Mouse (Mus musculus) ovary, postnatal 10 days (tissue): ENCODE measurements around the gene Zic1.

Source experiments
- DNase-seq: peaks from one replicate; pipeline ENCODE4 v3.0.0; 2022; ENCODE audit warnings: low spot score

Gene Zic1

GRCm38 (mm10) chr9:91366999-91367811, 1.6 kb upstream of the Zic1 start:
- DNase-seq = no peak

GRCm38 (mm10) chr9:91366226-91366998, 802 bp upstream of the Zic1 start:
- DNase-seq = no peak

GRCm38 (mm10) chr9:91364971-91365501, 574 bp downstream of the Zic1 start:
- no peak for DNase-seq

- no peak for DNase-seq
Measured at GRCm38 (mm10) chr9:91364127-91364970, 1.3 kb downstream of the Zic1 start.

- DNase-seq = no peak
Measured at GRCm38 (mm10) chr9:91363814-91364126, 1.8 kb downstream of the Zic1 start.

GRCm38 (mm10) chr9:91363011-91363730, 2.4 kb downstream of the Zic1 start:
- no peak for DNase-seq

GRCm38 (mm10) chr9:91361856-91362601, 3.6 kb downstream of the Zic1 start, which contains the start of gene Zic4:
Gene Zic4 (plus strand): TSS chr9:91362413.
- no peak for DNase-seq

- no peak for DNase-seq
Measured at GRCm38 (mm10) chr9:91361033-91361855, 4.4 kb downstream of the Zic1 start.

- DNase-seq = no peak
Measured at GRCm38 (mm10) chr9:91360151-91361032, 5.2 kb downstream of the Zic1 start.

- no peak for DNase-seq
Measured at GRCm38 (mm10) chr9:91358851-91359687, 6.5 kb downstream of the Zic1 start.

- no peak for DNase-seq
Measured at GRCm38 (mm10) chr9:91357321-91357720, 8.3 kb downstream of the Zic1 start.

GRCm38 (mm10) chr9:91356353-91356740, 9.3 kb downstream of the Zic1 start:
- no peak for DNase-seq

- no peak for DNase-seq
Measured at GRCm38 (mm10) chr9:91355629-91356352, 9.8 kb downstream of the Zic1 start.

- DNase-seq = no peak
Measured at GRCm38 (mm10) chr9:91355270-91355589, 10.4 kb downstream of the Zic1 start.

GRCm38 (mm10) chr9:91354434-91355269, 11.0 kb downstream of the Zic1 start:
- DNase-seq = no peak
